Mouse (Mus musculus) ES-E14 (cell line): ENCODE measurements at regions not wholly inside any gene's neighbourhood (a gene's known extent, or its start where the extent isn't known, plus 50 kb on each side); places are given as distances from the start of the nearest gene placed in this dataset.

ENCODE experiments used
- DNase-seq: peaks from one replicate; pipeline ENCODE4 v3.0.0-alpha.2; 2013; ENCODE audit warnings: low read depth, low spot score
- H3K27ac ChIP-seq: 2 replicates; pipeline ENCODE4 v1.5.1; 2012; ENCODE audit warnings: low read depth, mild to moderate bottlenecking, low read length, moderate library complexity, mixed read lengths; ENCODE audit not compliant: poor library complexity, insufficient read depth, severe bottlenecking
- H3K36me3 ChIP-seq: 2 replicates; pipeline ENCODE4 v1.6.1; 2012; ENCODE audit warnings: mild to moderate bottlenecking, low read length, moderate library complexity, mixed read lengths; ENCODE audit not compliant: control insufficient read depth, poor library complexity, insufficient read depth, severe bottlenecking
- H3K4me1 ChIP-seq, 2 experiments: fragments of 150-350 bp in 1 of 2; sonication (generic) in 1 of 2; 2 replicates each; pipeline ENCODE4 v1.6.1; 2012; ENCODE audit warnings: low read length in 2 of 2, mild to moderate bottlenecking in 1 of 2, mixed read lengths in 1 of 2; ENCODE audit not compliant: control insufficient read depth in 2 of 2, insufficient read depth in 2 of 2, poor library complexity in 1 of 2
- H3K4me3 ChIP-seq, 2 experiments: fragments of 150-350 bp in 1 of 2; sonication (generic) in 1 of 2; 2 replicates each; pipeline ENCODE4 v1.5.1; 2012; ENCODE audit warnings: low read length in 2 of 2, low read depth in 1 of 2, mild to moderate bottlenecking in 1 of 2, mixed read lengths in 1 of 2; ENCODE audit not compliant: insufficient read depth in 1 of 2, poor library complexity in 1 of 2, severe bottlenecking in 1 of 2
- H3K9ac ChIP-seq: 2 replicates; pipeline ENCODE4 v1.6.1; 2012; ENCODE audit warnings: low read depth, mild to moderate bottlenecking, low read length, mixed read lengths; ENCODE audit not compliant: poor library complexity, insufficient read depth, severe bottlenecking
- H3K9me3 ChIP-seq: fragments of 150-350 bp; sonication (generic); 2 replicates; pipeline ENCODE4 v1.6.1; 2012; ENCODE audit warnings: low read depth, mild to moderate bottlenecking, low read length; ENCODE audit not compliant: control insufficient read depth, insufficient read depth
- CHD2 ChIP-seq: IDR thresholded peaks from 2 replicates; pipeline ENCODE4 v1.6.1; 2014; ENCODE audit warnings: mild to moderate bottlenecking, low read depth, low read length, inconsistent platforms
- HCFC1 ChIP-seq: IDR thresholded peaks from 2 replicates; pipeline ENCODE4 v1.6.1; 2012; ENCODE audit warnings: low read length, inconsistent platforms, borderline replicate concordance; ENCODE audit not compliant: insufficient read depth
- MAFK ChIP-seq: IDR thresholded peaks from 2 replicates; pipeline ENCODE4 v1.6.1; 2014; ENCODE audit warnings: mild to moderate bottlenecking, low read depth, low read length, inconsistent platforms; ENCODE audit not compliant: insufficient read depth
- ZC3H11A ChIP-seq: IDR thresholded peaks from 2 replicates; pipeline ENCODE4 v1.6.1; 2012; ENCODE audit warnings: low read depth, mild to moderate bottlenecking, inconsistent platforms, low read length, borderline replicate concordance
- ZNF384 ChIP-seq: IDR thresholded peaks from 2 replicates; pipeline ENCODE4 v1.6.1; 2012; ENCODE audit warnings: low read depth, low read length, inconsistent platforms
- in situ Hi-C, 2 experiments: fragments of 600-800 bp; cut with MboI; formaldehyde crosslinking; loops; one replicate each; pipeline ENCODE4 v1.15.1; 2025; ENCODE audit warnings: low sequenced_read_pairs in 2 of 2, inconsistent platforms in 1 of 2; ENCODE audit not compliant: unreplicated experiment in 2 of 2

DNA sequence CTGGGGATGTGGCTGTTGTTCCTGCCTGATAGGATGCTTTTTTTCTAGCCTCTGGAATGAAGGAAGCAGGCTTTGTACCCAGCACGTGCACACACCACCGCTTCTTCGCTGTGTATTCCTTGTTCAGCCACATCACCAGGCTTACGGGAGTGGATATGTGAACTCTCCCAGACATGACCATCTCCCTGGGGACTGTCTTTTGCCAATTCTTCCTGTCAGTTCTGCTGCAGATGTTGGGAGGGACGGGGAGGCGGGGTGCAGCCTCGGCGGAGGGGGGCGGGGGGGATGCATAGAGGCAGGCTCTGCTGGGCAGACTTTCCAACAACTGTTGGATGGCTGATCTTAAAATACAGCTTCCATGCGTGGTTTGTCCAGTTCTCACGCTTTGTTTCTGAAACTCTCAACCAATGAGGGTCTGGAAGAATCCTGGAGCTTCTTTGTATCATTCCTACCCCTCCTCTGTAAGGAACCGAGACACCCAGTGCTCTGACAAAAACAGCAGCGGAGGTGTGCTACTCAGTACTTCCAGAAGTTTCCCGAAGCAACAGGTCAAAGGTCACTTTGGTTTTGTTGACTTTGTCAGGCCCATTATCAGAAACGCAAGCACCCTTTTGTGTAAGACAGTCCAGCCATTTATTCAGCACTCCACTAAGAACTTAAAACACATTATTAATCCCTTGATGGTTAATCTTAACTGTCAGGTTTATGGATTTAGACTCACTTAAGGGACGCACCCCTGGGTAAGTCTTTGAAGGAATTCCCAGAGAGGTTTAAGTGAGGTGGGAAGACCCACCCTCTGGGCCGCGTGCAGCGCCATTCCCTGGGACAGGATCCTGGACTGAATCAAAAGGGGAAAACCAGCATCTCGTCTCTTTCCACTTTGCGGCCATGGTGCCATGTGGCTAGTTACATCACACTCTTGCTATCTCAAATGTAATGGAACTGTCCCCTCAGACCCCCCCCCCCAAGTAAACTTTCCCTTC is 476.5 kb upstream of the Tbx3 start:
- in situ Hi-C loops: no loop called here
- no peak for DNase-seq

DNA sequence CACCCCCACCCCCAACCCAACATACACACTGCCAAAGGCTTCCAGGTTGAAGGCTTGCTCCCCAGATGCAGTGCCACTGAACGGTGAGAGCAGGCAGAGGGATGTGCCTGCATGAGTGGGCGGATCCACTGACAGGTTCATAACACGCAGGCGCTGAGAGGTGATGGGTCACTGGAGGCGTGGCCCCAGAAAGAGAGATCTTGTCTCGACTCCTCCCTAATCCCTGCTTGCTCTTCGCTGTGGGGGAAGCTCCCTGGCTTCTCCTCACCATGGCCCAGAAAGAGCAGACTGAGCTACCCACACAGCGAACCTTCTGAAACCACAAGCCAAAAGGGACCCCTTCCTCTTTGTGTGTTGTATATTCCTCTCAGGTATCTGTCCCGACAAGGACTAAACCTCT is 470.6 kb upstream of the Tbx3 start:
- no peak for TF ChIP-seq ZC3H11A
- TF ChIP-seq HCFC1: no peak
- TF ChIP-seq ZNF384: no peak
- no peak for TF ChIP-seq CHD2
- no peak for TF ChIP-seq MAFK
- no peaks in the 10 kb centered on the region for H3K9me3 ChIP-seq
- H3K4me3 ChIP-seq: no peak overlapping the region
- H3K36me3 ChIP-seq: no peaks in the 10 kb centered on the region
- no peak overlapping the region for H3K9ac ChIP-seq
- no peaks in the 10 kb centered on the region for H3K4me1 ChIP-seq
- no peak overlapping the region for H3K27ac ChIP-seq
- DNase-seq: no peak
- in situ Hi-C loops: no loop called here

More for the DNA sequence above, 476.5 kb upstream of the Tbx3 start:
- H3K9me3 ChIP-seq: no peaks in the 10 kb centered on the region
- H3K4me3 ChIP-seq: no peak overlapping the region
- H3K36me3 ChIP-seq: no peaks in the 10 kb centered on the region
- no peak overlapping the region for H3K27ac ChIP-seq
- no peak for TF ChIP-seq CHD2
- no peak for TF ChIP-seq MAFK
- TF ChIP-seq ZNF384: no peak
- TF ChIP-seq ZC3H11A: no peak
- no peak for TF ChIP-seq HCFC1
- H3K4me1 ChIP-seq: no peaks in the 10 kb centered on the region
- no peak overlapping the region for H3K9ac ChIP-seq

DNA sequence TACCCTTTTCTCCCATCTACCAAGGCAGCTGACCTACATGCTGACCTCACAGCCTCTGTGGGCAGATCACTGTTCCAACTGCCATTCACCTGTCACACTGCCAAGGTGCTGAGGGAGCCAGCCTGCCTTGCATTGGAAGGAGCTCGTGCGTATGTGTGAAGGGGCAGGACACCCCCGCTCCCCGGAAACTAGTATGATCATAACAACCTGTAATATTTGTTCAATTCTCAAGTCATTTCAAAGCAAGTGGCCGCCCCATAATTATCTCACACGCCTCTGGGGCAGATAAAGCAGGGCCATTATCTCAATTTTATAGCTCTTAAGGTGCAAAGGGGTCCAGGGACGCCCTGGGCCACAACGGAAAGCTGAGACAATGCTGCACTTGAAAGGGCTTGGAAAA is 469.2 kb upstream of the Tbx3 start:
- TF ChIP-seq ZNF384 (no peak), CHD2 (no peak), ZC3H11A (no peak), HCFC1 (no peak), MAFK (no peak)
- Histone ChIP-seq H3K27ac (no peak overlapping the region), H3K9me3 (no peaks in the 10 kb centered on the region), H3K4me1 (no peaks in the 10 kb centered on the region), H3K4me3 (no peak overlapping the region), H3K36me3 (no peaks in the 10 kb centered on the region), H3K9ac (no peak overlapping the region)
- in situ Hi-C loops: no loop called here
- DNase-seq: no peak

DNA sequence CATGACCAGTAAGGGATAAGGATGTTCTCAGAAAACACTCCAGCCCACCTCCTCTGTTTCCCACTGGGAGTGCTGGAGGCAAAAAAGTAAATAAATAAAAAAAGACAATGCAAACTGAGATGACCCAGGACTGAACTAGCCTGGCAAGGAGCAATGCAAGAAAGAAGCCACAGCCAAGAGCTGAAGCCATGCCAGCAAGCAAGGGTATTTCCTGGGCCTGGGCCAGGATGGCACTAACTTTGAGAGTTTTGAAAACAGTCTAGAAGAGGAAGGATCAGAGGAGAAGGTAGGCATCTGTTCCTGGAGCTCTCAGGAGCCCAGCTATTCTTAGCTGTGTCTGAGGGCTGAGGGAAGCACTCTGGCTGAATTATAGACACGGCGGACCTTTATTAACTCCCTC is 465.7 kb upstream of the Tbx3 start:
- Histone ChIP-seq H3K27ac (no peak overlapping the region), H3K36me3 (no peaks in the 10 kb centered on the region), H3K9ac (no peak overlapping the region), H3K9me3 (no peaks in the 10 kb centered on the region), H3K4me3 (no peak overlapping the region), H3K4me1 (no peaks in the 10 kb centered on the region)
- DNase-seq: no peak
- TF ChIP-seq HCFC1: no peak
- no peak for TF ChIP-seq MAFK
- no peak for TF ChIP-seq ZNF384
- no peak for TF ChIP-seq CHD2
- no peak for TF ChIP-seq ZC3H11A
- in situ Hi-C loops: no loop called here
